Mouse (Mus musculus) cerebellum, adult 2 months (tissue): ENCODE results near the gene Mapk3. TPM values are rescaled to one million over a fixed set of nuclear protein-coding genes. Genes with fewer than 3 reads are reported as not detected.

Experiments used
- DNase-seq, 2 experiments: peaks; one replicate each; pipeline ENCODE4 v3.0.0; 2021
- H3K27ac ChIP-seq: fragments of 200-500 bp; 2 replicates; pipeline ENCODE4 v1.5.1; 2012; ENCODE audit warnings: low read length, control low read depth, inconsistent platforms; ENCODE audit not compliant: insufficient read depth
- H3K27me3 ChIP-seq: fragments of 200-500 bp; 2 replicates; pipeline ENCODE4 v1.6.1; 2012; ENCODE audit warnings: inconsistent platforms, mild to moderate bottlenecking, low read length, moderate library complexity; ENCODE audit not compliant: control insufficient read depth, insufficient read depth
- H3K4me1 ChIP-seq: fragments of 200-500 bp; 2 replicates; pipeline ENCODE4 v1.6.1; 2011; ENCODE audit warnings: low read length; ENCODE audit not compliant: control insufficient read depth, insufficient read depth
- H3K4me3 ChIP-seq: fragments of 200-500 bp; replicated peaks from 2 replicates; pipeline ENCODE3; 2011; ENCODE audit warnings: mild to moderate bottlenecking, low read depth, low read length, control low read depth; ENCODE audit not compliant: insufficient read depth
- CTCF ChIP-seq: fragments of 200-500 bp; IDR thresholded peaks from 2 replicates; pipeline ENCODE4 v1.5.1; 2011; ENCODE audit warnings: low read depth, mild to moderate bottlenecking, control low read depth, low read length, moderate library complexity, borderline replicate concordance; ENCODE audit not compliant: insufficient read depth
- POLR2A ChIP-seq: fragments of 200-500 bp; IDR thresholded peaks from 2 replicates; pipeline ENCODE4 v1.6.1; 2011; ENCODE audit warnings: low read length, control low read depth, borderline replicate concordance; ENCODE audit not compliant: insufficient read depth
- WGBS: fragments of 180-500 bp; shearing (Covaris S2); methylation state at CpG from one replicate; pipeline ENCODE4 v1.1.7; 2018; 5-methylcytosine and 5-hydroxymethylcytosine counted together
- polyA plus RNA-seq: library from polyadenylated mRNA; depleted of rRNA; stranded (reverse); fragments of >200 nt; gene quantifications from 2 replicates; pipeline ENCODE4 v1.2.3, GENCODE M21; 2012

The Mapk3 gene
- polyA plus RNA-seq, 1 experiment, result 229 TPM

- Histone ChIP-seq H3K27me3 (no peaks in the 10 kb centered on the region), H3K4me3 (peak overlapping the region; percentile 53), H3K27ac (no peak overlapping the region), H3K4me1 (peaks cover 28% of the 10 kb centered on the region)
- 1% methylated on average over 21 of the region's 21 CpGs for WGBS
- TF ChIP-seq POLR2A (0 out of 2 replicates have a peak, but pooled peaks have one; percentile 47), CTCF (peak; percentile 70)
- peak; percentile 86 to 89 for DNase-seq
Measured at GRCm38 (mm10) chr7:126779983-126780970, 20.9 kb downstream of the Mapk3 start.

GRCm38 (mm10) chr7:126780971-126781635 lies 21.7 kb downstream of the Mapk3 start, which contains the start of gene Tbx6:
Gene Tbx6 (plus strand): TSS chr7:126781483.
- Histone ChIP-seq H3K27ac (peak within 1 kb of the TSS; percentile 16; the same call in 1 of the 2 replicates), H3K4me1 (peaks cover 20% of the 10 kb centered on the region; the same call in 1 of the 2 replicates), H3K27me3 (no peaks in the 10 kb centered on the region), H3K4me3 (peak within 1 kb of the TSS; percentile 53)
- TF ChIP-seq POLR2A, result no peak
- TF ChIP-seq CTCF, result no peak
- WGBS, result 4% methylated on average over 22 of the region's 22 CpGs
- DNase-seq, result peak in 1 of 2 experiments; percentile 29

GRCm38 (mm10) chr7:126781661-126782370 lies 22.4 kb downstream of the Mapk3 start:
- TF ChIP-seq POLR2A, result no peak
- TF ChIP-seq CTCF, result no peak
- Histone ChIP-seq H3K4me3 (no peak overlapping the region), H3K27me3 (no peaks in the 10 kb centered on the region), H3K4me1 (peaks cover 19% of the 10 kb centered on the region; the same call in 1 of the 2 replicates), H3K27ac (0 out of 2 replicates have a peak overlapping the region, but pooled peaks have one; percentile 16)
- peak in 1 of 2 experiments; percentile 29 for DNase-seq
- 46% methylated on average over 11 of the region's 11 CpGs for WGBS

- peak in 1 of 2 experiments; percentile 25 for DNase-seq
- 58% methylated on average over 13 of the region's 13 CpGs for WGBS
- TF ChIP-seq POLR2A (no peak), CTCF (no peak)
- Histone ChIP-seq H3K4me3 (no peak overlapping the region), H3K27ac (no peak overlapping the region), H3K27me3 (no peaks in the 10 kb centered on the region), H3K4me1 (peaks cover 18% of the 10 kb centered on the region; the same call in 1 of the 2 replicates)
Measured at GRCm38 (mm10) chr7:126782693-126783092, 23.3 kb downstream of the Mapk3 start.

- TF ChIP-seq POLR2A (no peak), CTCF (no peak)
- peaks cover 12% of the 10 kb centered on the region; the same call in 1 of the 2 replicates for H3K4me1 ChIP-seq
- DNase-seq, result no peak
- no peaks in the 10 kb centered on the region for H3K27me3 ChIP-seq
- H3K27ac ChIP-seq, result no peak overlapping the region
- WGBS, result 63% methylated on average over 7 of the region's 7 CpGs
- no peak overlapping the region for H3K4me3 ChIP-seq
Measured at GRCm38 (mm10) chr7:126784469-126784868, 25.1 kb downstream of the Mapk3 start.

- H3K4me3 ChIP-seq, result no peak overlapping the region
- TF ChIP-seq CTCF (no peak), POLR2A (no peak)
- 65% methylated on average over 4 of the region's 4 CpGs for WGBS
- H3K27me3 ChIP-seq, result no peaks in the 10 kb centered on the region
- peaks cover 9% of the 10 kb centered on the region; the same call in 1 of the 2 replicates for H3K4me1 ChIP-seq
- no peak for DNase-seq
- no peak overlapping the region for H3K27ac ChIP-seq
Measured at GRCm38 (mm10) chr7:126785056-126785455, 25.7 kb downstream of the Mapk3 start.

- Histone ChIP-seq H3K4me3 (no peak overlapping the region), H3K27me3 (no peaks in the 10 kb centered on the region), H3K27ac (no peak overlapping the region), H3K4me1 (0 out of 2 replicates have a peak, but pooled peaks cover 3% of the 10 kb centered on the region)
- 87% methylated on average over 14 of the region's 14 CpGs for WGBS
- TF ChIP-seq POLR2A (no peak), CTCF (no peak)
- DNase-seq, result no peak
Measured at GRCm38 (mm10) chr7:126786142-126786541, 26.7 kb downstream of the Mapk3 start.
